Mouse (Mus musculus) forebrain, embryonic 14.5 days (tissue): ENCODE results near the gene Doc2a. TPM values are rescaled to one million over a fixed set of nuclear protein-coding genes. Genes with fewer than 3 reads are reported as not detected.

Experiments used
- ATAC-seq: fragments of 200-750 bp; cut with Nextera tagmentation; 2 replicates; pipeline ENCODE4 v1.8.0; 2017; ENCODE audit warnings: mild to moderate bottlenecking, moderate library complexity
- DNase-seq: peaks from one replicate; pipeline ENCODE4 v3.0.0-alpha.2; 2015; ENCODE audit warnings: low spot score
- H3K27ac ChIP-seq: fragments of 300-500 bp; sonication (generic); 2 replicates; pipeline ENCODE4 v1.5.1; 2014; ENCODE audit warnings: low read depth, mild to moderate bottlenecking, control low read depth, low read length, moderate library complexity
- H3K27me3 ChIP-seq: fragments of 300-500 bp; sonication (generic); replicated peaks from 2 replicates; pipeline ENCODE4 v1.6.1; 2014; ENCODE audit warnings: low read length, control low read depth, mixed read lengths; ENCODE audit not compliant: control insufficient read depth, insufficient read depth
- H3K36me3 ChIP-seq: fragments of 300-500 bp; sonication (generic); 2 replicates; pipeline ENCODE4 v1.6.1; 2014; ENCODE audit warnings: low read length, control low read depth; ENCODE audit not compliant: control insufficient read depth, insufficient read depth
- H3K4me1 ChIP-seq: fragments of 300-500 bp; sonication (generic); 2 replicates; pipeline ENCODE4 v1.6.1; 2014; ENCODE audit warnings: antibody characterized with exemption, low read length, control low read depth; ENCODE audit not compliant: control insufficient read depth, insufficient read depth
- H3K4me2 ChIP-seq: fragments of 300-500 bp; sonication (generic); 2 replicates; pipeline ENCODE4 v1.6.1; 2014; ENCODE audit warnings: mild to moderate bottlenecking, control low read depth, low read length
- H3K4me3 ChIP-seq: fragments of 300-500 bp; sonication (generic); 2 replicates; pipeline ENCODE4 v1.5.1; 2014; ENCODE audit warnings: low read depth, low read length, control low read depth
- H3K9ac ChIP-seq: fragments of 300-500 bp; sonication (generic); 2 replicates; pipeline ENCODE4 v1.6.1; 2014; ENCODE audit warnings: mild to moderate bottlenecking, low read length, control low read depth, moderate library complexity
- H3K9me3 ChIP-seq: fragments of 300-500 bp; sonication (generic); replicated peaks from 2 replicates; pipeline ENCODE4 v1.6.1; 2016; ENCODE audit warnings: low read length, control low read depth, mixed read lengths; ENCODE audit not compliant: control insufficient read depth
- WGBS: fragments of 180-500 bp; shearing (Covaris S2); extraction: QIAGEN DNeasy Blood & Tissue Kit; methylation state at CpG from one replicate; pipeline ENCODE4 v1.1.7; 2014; 5-methylcytosine and 5-hydroxymethylcytosine counted together
- polyA plus RNA-seq: library from polyadenylated mRNA; unstranded; fragments of >200 nt; fragmentation: Nextera tagmentation; extraction: Ambion mirVana; gene quantifications from 2 replicates; pipeline ENCODE4 v1.2.1, GENCODE M21; 2014

Doc2a gene
- polyA plus RNA-seq, 1 experiment from 2014 or later = 4.9 TPM

DNA sequence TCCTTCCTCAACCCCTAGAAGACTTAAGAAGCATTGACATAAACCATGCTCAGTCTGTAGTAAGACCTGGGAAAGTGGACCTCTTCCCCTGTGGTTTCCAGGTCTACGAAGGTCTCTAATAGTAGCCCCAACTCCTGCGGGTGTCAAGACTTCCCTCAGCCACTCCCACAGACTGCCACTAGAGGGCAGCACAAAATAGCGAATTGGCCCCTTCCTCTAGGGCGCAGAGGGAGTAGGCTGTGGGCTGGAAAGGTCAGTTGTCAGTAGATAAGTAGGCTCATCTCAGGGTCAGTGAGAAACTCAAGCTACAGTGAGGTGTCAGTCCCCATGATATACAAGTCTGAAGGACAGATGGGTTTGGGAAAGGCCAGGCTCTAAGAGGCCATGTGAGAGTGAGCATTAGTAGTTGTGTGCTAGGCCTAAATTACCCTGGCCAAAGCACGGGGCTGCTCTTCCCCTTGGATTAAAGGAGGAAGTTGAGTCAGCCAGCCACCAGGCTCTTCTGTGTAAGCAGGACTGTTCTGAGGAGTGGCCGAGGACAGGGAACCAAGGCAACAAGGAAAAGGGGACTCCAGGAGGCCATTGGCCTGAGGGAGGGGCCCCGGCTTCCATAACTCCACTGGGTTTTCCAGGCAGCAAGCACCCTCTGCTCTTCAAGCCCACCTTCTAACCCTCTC, 25.2 kb upstream of the Doc2a start:
- Histone ChIP-seq H3K27ac (peak overlapping the region; percentile 78; the same call in 1 of the 2 replicates), H3K9me3 (no peaks in the 10 kb centered on the region), H3K9ac (peak overlapping the region; percentile 82), H3K4me3 (no peak overlapping the region), H3K36me3 (peaks cover 4% of the 10 kb centered on the region; the same call in 1 of the 2 replicates), H3K4me2 (peak overlapping the region; percentile 68), H3K4me1 (peaks cover 7% of the 10 kb centered on the region), H3K27me3 (no peaks in the 10 kb centered on the region)
- 21% methylated on average over 7 of the region's 7 CpGs for WGBS
- DNase-seq (peak; percentile 82), ATAC-seq (no peak)

DNA sequence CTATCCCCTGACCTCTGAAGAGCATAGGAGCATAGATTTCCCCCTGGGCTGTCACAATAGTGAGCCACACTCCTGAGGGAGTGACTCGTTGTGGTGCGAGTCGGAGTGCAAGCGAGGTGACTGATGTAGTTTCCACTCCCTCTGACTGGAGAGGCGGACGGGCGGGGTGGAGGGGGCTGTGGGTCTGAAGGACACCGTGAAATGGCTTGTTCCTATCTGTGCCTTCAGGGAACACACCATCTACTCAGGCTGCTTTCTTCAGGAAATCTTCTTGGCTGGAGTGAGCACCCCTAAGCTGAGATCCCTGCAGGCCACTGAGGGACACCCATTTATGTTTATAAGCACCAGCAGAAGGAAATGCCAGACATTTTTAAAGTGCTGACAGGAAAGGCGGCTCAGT, 24.5 kb upstream of the Doc2a start:
- peak overlapping the region; percentile 68 for H3K4me2 ChIP-seq

DNA sequence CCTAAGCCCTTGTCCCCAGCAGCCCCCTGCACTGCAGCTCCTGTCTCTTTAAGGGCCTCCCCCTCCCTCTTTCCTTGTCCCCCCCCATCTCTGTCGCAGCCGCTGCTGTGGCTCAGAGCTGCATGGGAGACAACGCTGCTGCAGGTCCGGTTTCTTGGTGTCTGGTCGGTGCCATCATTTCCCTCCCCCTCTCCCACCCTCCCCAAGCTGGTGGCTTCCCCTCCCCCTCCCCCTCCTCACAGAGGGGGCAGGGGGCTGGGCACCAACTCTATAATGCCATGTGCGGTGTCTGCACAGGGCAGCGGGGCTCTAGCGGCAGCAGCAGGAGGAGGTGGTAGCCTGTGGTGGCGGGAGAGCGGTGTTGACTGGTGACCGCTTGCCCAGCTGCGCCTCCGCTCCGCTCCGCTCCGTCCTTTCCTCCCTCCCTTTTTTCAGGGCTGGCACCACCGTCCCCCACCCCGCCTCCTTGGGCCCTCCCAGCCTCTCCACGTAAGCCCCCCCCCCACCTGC, 24.0 kb upstream of the Doc2a start:
- DNase-seq = peak; percentile 72
- Histone ChIP-seq H3K4me3 (peak overlapping the region; percentile 61), H3K27ac (peak overlapping the region; percentile 78), H3K9ac (peak overlapping the region; percentile 82), H3K27me3 (no peaks in the 10 kb centered on the region), H3K36me3 (peaks cover 4% of the 10 kb centered on the region; the same call in 1 of the 2 replicates), H3K4me1 (peaks cover 7% of the 10 kb centered on the region), H3K4me2 (peak overlapping the region; percentile 68), H3K9me3 (no peaks in the 10 kb centered on the region)
- ATAC-seq = peak; percentile 78
- WGBS = 0% methylated on average over 13 of the region's 19 CpGs

More for the DNA sequence above, 24.5 kb upstream of the Doc2a start:
- Histone ChIP-seq H3K36me3 (peaks cover 4% of the 10 kb centered on the region; the same call in 1 of the 2 replicates), H3K4me1 (peaks cover 7% of the 10 kb centered on the region), H3K27me3 (no peaks in the 10 kb centered on the region), H3K9me3 (no peaks in the 10 kb centered on the region), H3K9ac (peak overlapping the region; percentile 82), H3K4me3 (peak overlapping the region; percentile 61), H3K27ac (peak overlapping the region; percentile 78; the same call in 1 of the 2 replicates)
- no peak for DNase-seq
- peak; percentile 32; the same call in 1 of the 2 replicates for ATAC-seq
- 19% methylated on average over 9 of the region's 9 CpGs for WGBS

DNA sequence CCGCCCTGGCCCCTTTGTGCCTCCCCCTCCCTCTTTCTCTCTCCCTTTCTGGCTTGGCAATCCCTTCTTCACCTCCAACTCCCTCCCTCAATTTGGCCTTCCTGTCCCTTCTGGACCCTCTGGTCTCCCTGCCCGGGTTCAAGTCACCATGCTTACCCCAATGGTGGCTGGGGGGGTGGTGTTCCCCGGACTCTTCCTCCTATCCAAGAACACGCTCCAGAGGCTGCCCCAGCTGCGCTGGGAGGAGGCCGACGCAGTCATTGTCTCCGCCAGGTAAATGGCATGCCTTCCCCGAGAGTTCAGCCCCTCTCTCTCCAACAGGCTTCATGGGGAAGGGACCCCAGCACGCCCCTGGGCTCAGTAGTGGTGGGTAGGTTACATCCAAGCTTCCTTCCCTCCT, 23.3 kb upstream of the Doc2a start:
- Histone ChIP-seq H3K27me3 (no peaks in the 10 kb centered on the region), H3K4me3 (peak overlapping the region; percentile 61), H3K27ac (peak overlapping the region; percentile 78), H3K9me3 (no peaks in the 10 kb centered on the region), H3K36me3 (peaks cover 8% of the 10 kb centered on the region; the same call in 1 of the 2 replicates), H3K4me2 (peak overlapping the region; percentile 68), H3K9ac (peak overlapping the region; percentile 82), H3K4me1 (peaks cover 7% of the 10 kb centered on the region)
- WGBS = 11% methylated on average over 10 of the region's 10 CpGs
- ATAC-seq = peak; percentile 16
- peak; percentile 11 for DNase-seq

DNA sequence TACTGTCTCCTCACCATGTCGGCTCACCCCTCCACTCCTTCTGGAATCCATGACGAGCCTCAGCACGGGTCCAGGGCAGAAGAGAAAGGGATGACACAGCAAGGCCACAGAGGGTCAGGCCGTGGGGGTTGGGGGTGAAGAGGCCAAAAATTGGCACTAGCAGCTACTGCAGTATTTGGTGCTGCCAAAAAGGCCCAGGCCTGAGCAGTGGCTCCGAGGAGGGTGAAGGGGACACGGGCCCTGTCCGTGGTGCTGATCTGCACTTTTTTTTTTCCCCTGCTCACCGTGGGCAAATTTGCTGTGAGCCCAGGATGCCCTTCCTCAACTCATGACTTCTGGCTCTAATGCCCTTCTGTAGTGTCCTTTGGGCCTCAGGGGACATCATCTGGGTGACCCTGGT, 21.8 kb upstream of the Doc2a start:
- Histone ChIP-seq H3K9ac (no peak overlapping the region), H3K36me3 (peaks cover 8% of the 10 kb centered on the region; the same call in 1 of the 2 replicates), H3K4me1 (peaks cover 7% of the 10 kb centered on the region), H3K27me3 (no peaks in the 10 kb centered on the region), H3K27ac (no peak overlapping the region), H3K4me3 (no peak overlapping the region), H3K4me2 (peak overlapping the region; percentile 68; the same call in 1 of the 2 replicates), H3K9me3 (no peaks in the 10 kb centered on the region)
- WGBS = 24% methylated on average over 8 of the region's 8 CpGs
- ATAC-seq (no peak), DNase-seq (no peak)

DNA sequence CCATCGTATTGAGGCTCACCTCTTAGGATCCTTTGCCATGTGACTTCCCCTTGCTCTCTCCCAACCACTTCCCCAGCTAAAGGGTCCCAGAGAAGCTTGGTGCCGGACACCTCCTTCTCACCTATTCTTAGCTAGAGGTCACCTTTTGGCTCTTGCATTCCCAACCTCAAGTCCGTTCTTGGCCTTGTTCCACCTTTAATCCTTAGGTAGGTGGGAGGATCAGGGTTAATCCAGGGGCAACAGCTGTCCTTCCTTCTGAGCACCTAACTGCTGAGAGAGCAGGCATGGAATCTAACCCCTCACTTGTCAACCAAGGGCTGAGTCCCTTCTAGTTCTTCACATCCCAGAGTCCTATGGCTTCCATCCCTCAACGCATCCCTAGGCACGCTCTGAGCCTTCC, 21.3 kb upstream of the Doc2a start:
- H3K27ac ChIP-seq = no peak overlapping the region
- H3K4me1 ChIP-seq = peaks cover 7% of the 10 kb centered on the region
- no peak overlapping the region; the same call in 1 of the 2 replicates for H3K4me2 ChIP-seq
- ATAC-seq = no peak
- DNase-seq = no peak
- no peaks in the 10 kb centered on the region for H3K9me3 ChIP-seq
- WGBS = 81% methylated on average over 5 of the region's 5 CpGs
- H3K4me3 ChIP-seq = no peak overlapping the region
- no peaks in the 10 kb centered on the region for H3K27me3 ChIP-seq
- no peak overlapping the region; the same call in 1 of the 2 replicates for H3K9ac ChIP-seq
- peaks cover 8% of the 10 kb centered on the region; the same call in 1 of the 2 replicates for H3K36me3 ChIP-seq

DNA sequence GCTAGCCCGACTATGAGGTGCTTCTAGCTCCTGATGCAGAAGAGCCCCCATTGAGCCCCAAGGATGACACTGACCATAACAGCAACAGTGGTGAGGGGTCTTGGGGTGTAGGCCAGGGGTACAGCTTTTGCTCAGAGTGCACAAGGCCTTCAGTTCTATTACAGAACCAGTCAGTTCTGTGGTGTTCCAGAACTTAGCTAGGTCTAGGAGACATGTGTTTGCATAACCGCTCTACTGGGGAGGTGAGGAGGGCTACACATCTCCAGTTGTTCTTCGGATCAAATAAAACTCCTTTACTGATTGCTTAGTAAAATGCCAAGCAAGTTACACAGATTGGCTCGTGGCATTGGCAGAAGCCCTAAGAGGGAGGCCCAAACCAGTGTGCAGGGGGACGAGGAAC, 15.7 kb upstream of the Doc2a start, which contains the start of gene 4930451I11Rik:
Gene 4930451I11Rik, minus strand, starts transcription at position 101 of the 400 bp plus-strand sequence.
- ATAC-seq = no peak
- DNase-seq = no peak
- no peak within 1 kb of the TSS for H3K9ac ChIP-seq
- H3K36me3 ChIP-seq = 0 out of 2 replicates have a peak, but pooled peaks cover 5% of the 10 kb centered on the region
- H3K9me3 ChIP-seq = no peaks in the 10 kb centered on the region
- no peaks in the 10 kb centered on the region for H3K4me1 ChIP-seq
- H3K4me3 ChIP-seq = peak within 1 kb of the TSS; percentile 23
- H3K27me3 ChIP-seq = no peaks in the 10 kb centered on the region
- H3K27ac ChIP-seq = 0 out of 2 replicates have a peak within 1 kb of the TSS, but pooled peaks have one; percentile 5
- WGBS = 54% methylated on average over 5 of the region's 5 CpGs
- H3K4me2 ChIP-seq = peak within 1 kb of the TSS; percentile 57

DNA sequence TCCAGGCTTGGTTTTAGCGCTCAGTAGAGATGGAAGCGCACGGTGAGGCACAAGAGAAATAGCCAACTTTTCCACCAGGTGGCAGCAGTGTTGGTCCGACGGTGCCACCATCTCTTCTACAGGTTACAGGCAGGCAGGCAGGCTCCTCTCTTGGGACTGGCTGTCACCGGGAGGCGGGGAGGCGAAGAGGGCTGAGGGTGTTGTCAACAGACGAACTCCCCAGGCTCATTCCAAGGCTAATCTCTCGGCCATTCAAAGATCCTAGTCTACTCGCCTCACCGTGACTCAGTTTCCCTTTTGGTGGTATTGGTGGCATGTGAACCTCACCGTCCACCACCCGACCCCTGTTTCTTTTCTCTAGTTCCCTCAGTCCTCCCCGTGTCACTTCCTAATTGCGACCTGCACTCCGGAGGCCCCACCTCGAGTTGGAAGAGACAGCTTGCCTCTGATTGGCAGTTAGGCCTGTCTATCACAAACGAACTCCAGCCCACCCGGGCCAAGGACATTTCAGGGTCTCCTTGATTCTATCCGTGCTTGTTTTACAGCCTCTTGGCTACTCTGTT, 15.1 kb upstream of the Doc2a start:
- Histone ChIP-seq H3K4me3 (peak overlapping the region; percentile 23), H3K9ac (no peak overlapping the region)
- under 1% methylated on average over 21 of the region's 21 CpGs for WGBS

More for the DNA sequence above, 15.1 kb upstream of the Doc2a start:
- Histone ChIP-seq H3K9me3 (no peaks in the 10 kb centered on the region), H3K36me3 (0 out of 2 replicates have a peak, but pooled peaks cover 5% of the 10 kb centered on the region), H3K4me1 (no peaks in the 10 kb centered on the region), H3K27me3 (no peaks in the 10 kb centered on the region), H3K27ac (0 out of 2 replicates have a peak overlapping the region, but pooled peaks have one; percentile 5), H3K4me2 (peak overlapping the region; percentile 57)
- ATAC-seq (peak; percentile 91), DNase-seq (peak; percentile 88)
